20 mouse cellular contexts compared by ENCODE assay signal in the genomic region with DNA sequence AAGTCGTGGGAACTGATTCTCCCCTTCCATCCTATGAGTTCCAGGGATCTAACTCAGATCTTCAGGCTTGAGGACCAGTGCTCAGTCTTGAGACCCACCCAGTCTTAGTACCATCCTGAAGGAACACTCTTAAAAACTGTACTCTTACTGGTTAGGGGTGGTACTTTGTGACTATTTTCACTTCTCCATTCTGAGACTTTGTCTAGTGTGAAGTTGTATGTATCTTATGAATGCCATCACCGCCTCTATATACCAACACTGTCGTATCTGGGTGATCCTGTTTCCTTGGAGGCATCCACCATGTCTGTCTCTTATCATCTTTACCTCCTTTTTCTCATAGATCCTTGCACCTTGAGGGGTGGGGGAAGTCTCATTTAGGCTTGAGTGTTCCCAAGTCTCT.
A peak's percentile ranks its signal among the peaks of the same experiment; 100 is the strongest.
DNase-seq lines count a peak whose midpoint lies in the region; ATAC-seq lines count a peak whose summit lies in the region.
"Had no signal": no experiment of that assay in that cellular context is flagged by ENCODE, and none has a peak within 500 bp of the region (broad histone marks: within the 10 kb centered on the region; RNA-seq: fewer than 3 reads in every experiment).

No protein-coding gene starts in this region.

- H3K27ac ChIP-seq in midbrain, embryonic 12.5 days (replicated peaks): no peak overlapping the region
- H3K27ac ChIP-seq in midbrain, embryonic 15.5 days: no peak overlapping the region
- no peak overlapping the region for H3K27ac ChIP-seq in kidney, embryonic 14.5 days (ENCODE audit: low read depth, low read length)
- H3K27ac ChIP-seq in heart, embryonic 10.5 days: no peak overlapping the region
- H3K27ac ChIP-seq: embryonic facial prominence, embryonic 10.5 days; forebrain, embryonic 15.5 days; heart, adult 2 months; hindbrain, embryonic 10.5 days; hindbrain, embryonic 15.5 days had no signal

- H3K4me3 ChIP-seq in midbrain, embryonic 12.5 days: no peak overlapping the region
- H3K4me3 ChIP-seq in midbrain, embryonic 15.5 days: no peak overlapping the region
- H3K4me3 ChIP-seq in kidney, embryonic 14.5 days (ENCODE audit: low read length): no peak overlapping the region
- H3K4me3 ChIP-seq in heart, embryonic 10.5 days: no peak overlapping the region
- H3K4me3 ChIP-seq: embryonic facial prominence, embryonic 10.5 days; forebrain, embryonic 15.5 days; heart, adult 2 months; heart, embryonic 12.5 days; hindbrain, embryonic 10.5 days; hindbrain, embryonic 15.5 days had no signal

- WGBS in midbrain, embryonic 12.5 days: 96% methylated on average over 3 of the region's 3 CpGs
- WGBS in midbrain, embryonic 15.5 days: 88% methylated on average over 3 of the region's 3 CpGs
- 76% methylated on average over 3 of the region's 3 CpGs for WGBS in kidney, embryonic 14.5 days
- 93% methylated on average over 3 of the region's 3 CpGs for WGBS in heart, embryonic 10.5 days

- H3K4me2 ChIP-seq in midbrain, embryonic 12.5 days (replicated peaks): no peak overlapping the region
- H3K4me2 ChIP-seq in midbrain, embryonic 15.5 days: no peak overlapping the region
- H3K4me2 ChIP-seq in kidney, embryonic 14.5 days (replicated peaks; ENCODE audit: low read depth, low read length): no peak overlapping the region
- H3K4me2 ChIP-seq: forebrain, embryonic 15.5 days; heart, embryonic 12.5 days; hindbrain, embryonic 15.5 days had no signal

- H3K27me3 ChIP-seq in midbrain, embryonic 12.5 days: no peaks in the 10 kb centered on the region
- H3K27me3 ChIP-seq in midbrain, embryonic 15.5 days (replicated peaks): no peaks in the 10 kb centered on the region
- no peaks in the 10 kb centered on the region for H3K27me3 ChIP-seq in kidney, embryonic 14.5 days (ENCODE audit: control insufficient read depth, insufficient read depth, low read length)
- H3K27me3 ChIP-seq in heart, embryonic 10.5 days (ENCODE audit: insufficient read depth, poor library complexity, severe bottlenecking): no peaks in the 10 kb centered on the region
- H3K27me3 ChIP-seq: forebrain, embryonic 15.5 days; heart, embryonic 12.5 days; hindbrain, embryonic 15.5 days had no signal

- H3K9me3 ChIP-seq in midbrain, embryonic 12.5 days: no peaks in the 10 kb centered on the region
- H3K9me3 ChIP-seq in midbrain, embryonic 15.5 days: no peaks in the 10 kb centered on the region
- no peaks in the 10 kb centered on the region for H3K9me3 ChIP-seq in kidney, embryonic 14.5 days (ENCODE audit: control insufficient read depth, low read length)
- H3K9me3 ChIP-seq in heart, embryonic 10.5 days: no peaks in the 10 kb centered on the region
- H3K9me3 ChIP-seq: embryonic facial prominence, embryonic 10.5 days; forebrain, embryonic 15.5 days; G1E; heart, embryonic 12.5 days; hindbrain, embryonic 10.5 days; hindbrain, embryonic 15.5 days had no signal

- no peak overlapping the region for H3K9ac ChIP-seq in midbrain, embryonic 12.5 days (replicated peaks)
- H3K9ac ChIP-seq in midbrain, embryonic 15.5 days: no peak overlapping the region
- H3K9ac ChIP-seq in kidney, embryonic 14.5 days (ENCODE audit: low read depth, low read length): no peak overlapping the region
- H3K9ac ChIP-seq: forebrain, embryonic 15.5 days; heart, embryonic 12.5 days; hindbrain, embryonic 15.5 days had no signal

- peak; percentile 47 to 48 for DNase-seq in B cell, adult 2 months
- no peak for DNase-seq in embryo, embryonic 10.5 days (ENCODE audit: low spot score)
- no peak for DNase-seq in heart, embryonic 10.5 days (ENCODE audit: low spot score)
- DNase-seq: adrenal gland, postnatal 10 days; cerebellum, adult 11-12 months; cerebellum, adult 9-10 months; cerebellum, postnatal 25 days; gastrocnemius, postnatal 10 days; heart, adult 2 months had no signal

- ATAC-seq in midbrain, embryonic 12.5 days (ENCODE audit: low FRiP score, low read depth): 0 out of 2 replicates have a peak, but pooled peaks have one; percentile 23
- no peak for ATAC-seq in midbrain, embryonic 15.5 days (replicated peaks)
- ATAC-seq in granulocyte monocyte progenitor cell, adult 5-6 weeks (replicated peaks; ENCODE audit: poor library complexity, severe bottlenecking): peak; percentile 83
- ATAC-seq in neutrophil, adult 5-6 weeks (ENCODE audit: extremely low read depth, insufficient number of reproducible peaks, low FRiP score, poor library complexity, severe bottlenecking): peak; percentile 91
- ATAC-seq in kidney, embryonic 14.5 days (ENCODE audit: low FRiP score, low TSS enrichment): no peak
- ATAC-seq: forebrain, embryonic 15.5 days had no signal

- no peaks in the 10 kb centered on the region for H3K4me1 ChIP-seq in midbrain, embryonic 12.5 days
- no peaks in the 10 kb centered on the region for H3K4me1 ChIP-seq in midbrain, embryonic 15.5 days
- no peaks in the 10 kb centered on the region for H3K4me1 ChIP-seq in kidney, embryonic 14.5 days (ENCODE audit: control insufficient read depth, insufficient read depth, low read length)
- no peaks in the 10 kb centered on the region for H3K4me1 ChIP-seq in heart, embryonic 10.5 days
- H3K4me1 ChIP-seq: embryonic facial prominence, embryonic 10.5 days; forebrain, embryonic 15.5 days; heart, embryonic 12.5 days; hindbrain, embryonic 10.5 days; hindbrain, embryonic 15.5 days had no signal

- H3K36me3 ChIP-seq in midbrain, embryonic 12.5 days: no peaks in the 10 kb centered on the region
- H3K36me3 ChIP-seq in midbrain, embryonic 15.5 days (replicated peaks): no peaks in the 10 kb centered on the region
- no peaks in the 10 kb centered on the region for H3K36me3 ChIP-seq in kidney, embryonic 14.5 days (ENCODE audit: control insufficient read depth, insufficient read depth, low read length)
- H3K36me3 ChIP-seq in heart, embryonic 10.5 days: no peaks in the 10 kb centered on the region
- H3K36me3 ChIP-seq: embryonic facial prominence, embryonic 10.5 days; forebrain, embryonic 15.5 days; G1E; heart, embryonic 12.5 days; hindbrain, embryonic 10.5 days; hindbrain, embryonic 15.5 days had no signal

Comparison
In these comparisons a context has a peak if more than half of its experiments do, and no peak if none do; other contexts are left out.
1. ATAC-seq: peak in midbrain, embryonic 12.5 days (single experiment), granulocyte monocyte progenitor cell, adult 5-6 weeks (single experiment) and neutrophil, adult 5-6 weeks (single experiment); none in midbrain, embryonic 15.5 days (single experiment) and kidney, embryonic 14.5 days (single experiment).
2. DNase-seq: peak in B cell, adult 2 months (2 of 2); none in embryo, embryonic 10.5 days (single experiment) and heart, embryonic 10.5 days (single experiment).